25 mouse cellular contexts compared by ENCODE assay signal in genomic region chrX:142721897-142722296, GRCm38 (mm10).
"Had no signal": no experiment of that assay in that cellular context is flagged by ENCODE, and none has a peak within 500 bp of the region (broad histone marks: within the 10 kb centered on the region; RNA-seq: fewer than 3 reads in every experiment).

No protein-coding gene starts in this region.

- H3K4me3 ChIP-seq: heart, adult 2 months; heart, embryonic 13.5 days; heart, embryonic 15.5 days; hindbrain, embryonic 13.5 days; hindbrain, embryonic 15.5 days; kidney, embryonic 15.5 days; left cerebral cortex, adult 2 months; limb, embryonic 10.5 days; limb, embryonic 12.5 days; liver, embryonic 13.5 days had no signal

- H3K9me3 ChIP-seq: heart, embryonic 13.5 days; heart, embryonic 15.5 days; hindbrain, embryonic 13.5 days; hindbrain, embryonic 15.5 days; kidney, embryonic 15.5 days; limb, embryonic 10.5 days; limb, embryonic 12.5 days; liver, embryonic 13.5 days had no signal

- ATAC-seq: hindbrain, postnatal 0 days had no signal

- H3K9ac ChIP-seq: heart, embryonic 13.5 days; heart, embryonic 15.5 days; hindbrain, embryonic 13.5 days; hindbrain, embryonic 15.5 days; kidney, embryonic 15.5 days; limb, embryonic 12.5 days; liver, embryonic 13.5 days had no signal

- H3K27me3 ChIP-seq: heart, embryonic 13.5 days; heart, embryonic 15.5 days; hindbrain, embryonic 15.5 days; liver, embryonic 13.5 days had no signal

- H3K4me1 ChIP-seq: limb, embryonic 10.5 days; limb, embryonic 12.5 days had no signal

- DNase-seq: gastrocnemius, postnatal 14 days; gastrocnemius, postnatal 36 days; heart, adult 11 months; heart, adult 2 months; heart, postnatal 14 days; heart, postnatal 36 days; kidney, adult 18-20 months; kidney, adult 9 months; kidney, postnatal 14 days; kidney, postnatal 36 days; layer of hippocampus, adult 9-11 months; liver; liver, embryonic 13.5 days had no signal

- H3K27ac ChIP-seq: heart, adult 2 months; heart, embryonic 13.5 days; heart, embryonic 15.5 days; hindbrain, embryonic 13.5 days; hindbrain, embryonic 15.5 days; hindbrain, postnatal 0 days; kidney, embryonic 15.5 days; kidney, postnatal 0 days; left cerebral cortex, adult 2 months; limb, embryonic 10.5 days; limb, embryonic 12.5 days; liver, embryonic 13.5 days had no signal

- H3K4me2 ChIP-seq: heart, embryonic 11.5 days; heart, embryonic 13.5 days; heart, embryonic 15.5 days; hindbrain, embryonic 13.5 days; hindbrain, embryonic 15.5 days; kidney, embryonic 15.5 days; limb, embryonic 12.5 days; liver, embryonic 11.5 days; liver, embryonic 13.5 days had no signal

- H3K36me3 ChIP-seq: heart, embryonic 15.5 days; hindbrain, embryonic 13.5 days; hindbrain, embryonic 15.5 days; kidney, embryonic 15.5 days; limb, embryonic 12.5 days had no signal
